Mouse (Mus musculus) adipocyte (in vitro differentiated cells): ENCODE results near the gene Gpr61.
A peak's percentile ranks its signal among the peaks of the same experiment; 100 is the strongest.

Source experiments
- DNase-seq: peaks from one replicate; pipeline ENCODE4 v3.0.0-alpha.2; 2016; ENCODE audit warnings: low spot score

Gene Gpr61

GRCm38 (mm10) chr3:108129804-108130203, 24.9 kb downstream of the Gpr61 start:
- DNase-seq = no peak

- DNase-seq = no peak
These were observed 25.3 kb downstream of the Gpr61 start for GRCm38 (mm10) chr3:108129367-108129766.

DNA sequence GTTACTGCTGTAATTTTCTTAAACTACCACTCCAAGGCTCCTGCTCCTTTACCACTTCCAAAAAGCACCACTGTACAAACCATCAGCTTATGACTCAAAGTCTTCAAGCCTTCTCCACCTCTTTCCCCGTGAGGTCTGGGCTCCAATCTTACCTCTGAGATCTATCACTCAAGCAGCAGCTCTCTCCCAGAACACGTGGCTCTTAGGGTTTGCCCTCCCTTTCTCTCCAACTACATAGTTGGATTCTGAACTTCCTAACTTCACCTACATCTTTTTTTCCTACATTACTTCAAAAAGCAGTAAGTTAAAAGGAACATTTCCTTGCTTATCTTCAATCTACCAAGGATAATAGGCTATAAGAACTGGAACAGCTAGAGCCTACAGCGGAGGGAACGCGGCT, 26.2 kb downstream of the Gpr61 start:
- DNase-seq = no peak

DNA sequence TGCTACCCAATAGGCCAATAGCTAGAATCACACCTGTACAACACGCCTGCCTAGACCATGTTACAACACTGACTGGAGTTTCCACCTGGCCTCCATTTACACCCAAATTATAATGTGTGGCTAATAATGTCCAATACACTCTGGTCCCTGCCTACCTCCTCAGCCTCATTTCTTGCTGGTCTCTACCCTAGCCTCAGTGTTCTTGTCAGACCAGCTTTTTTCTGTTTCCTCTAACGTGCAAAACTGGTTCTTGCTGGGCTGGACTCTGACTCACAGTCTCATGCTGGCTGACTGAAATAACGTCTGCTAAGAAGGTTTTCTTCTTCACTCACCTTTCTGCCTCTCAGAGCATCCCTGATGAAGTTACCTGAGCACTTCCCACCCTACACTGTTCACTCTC, 28.4 kb downstream of the Gpr61 start:
- no peak for DNase-seq

DNA sequence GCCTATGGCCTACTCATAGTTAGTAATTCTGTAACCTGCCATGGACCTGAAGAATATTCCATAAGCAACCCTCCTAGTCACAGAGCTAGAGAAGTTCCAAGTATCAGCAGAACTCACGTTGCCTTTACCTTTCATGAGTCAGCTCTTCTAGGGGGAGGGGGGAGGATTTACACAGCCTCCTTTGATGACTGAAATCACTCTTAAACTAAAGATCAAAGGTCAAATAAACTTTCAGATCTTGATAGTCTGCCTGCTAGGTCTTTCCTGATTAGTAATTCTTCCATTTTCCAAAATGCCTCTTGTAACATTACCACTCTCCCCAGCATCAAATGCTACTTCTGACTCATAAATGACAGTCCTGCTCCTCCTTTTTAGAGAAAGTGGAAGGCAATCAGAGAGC, 30.6 kb downstream of the Gpr61 start:
- no peak for DNase-seq

- no peak for DNase-seq
These were observed 31.4 kb downstream of the Gpr61 start for GRCm38 (mm10) chr3:108123242-108123641.

DNA sequence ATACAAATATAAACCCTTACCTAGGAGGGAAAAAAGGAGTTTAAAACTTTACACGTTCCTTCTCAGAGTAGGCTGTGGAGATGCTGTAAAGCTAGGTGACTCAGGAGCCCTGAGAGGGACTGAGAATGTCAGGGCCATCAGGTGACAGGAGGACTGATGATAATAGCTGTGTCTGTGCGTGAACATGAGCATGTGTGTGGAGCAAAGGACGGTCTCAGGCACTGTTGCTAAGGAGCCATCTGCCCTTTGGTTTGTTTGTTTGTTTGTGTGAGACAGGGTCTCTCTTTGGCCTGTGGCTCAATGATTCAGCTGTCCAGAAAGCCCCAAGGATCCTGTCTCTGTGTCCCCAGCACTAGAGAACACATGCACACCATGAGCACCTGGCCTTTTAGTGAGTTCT, 33.6 kb downstream of the Gpr61 start:
- no peak for DNase-seq

DNA sequence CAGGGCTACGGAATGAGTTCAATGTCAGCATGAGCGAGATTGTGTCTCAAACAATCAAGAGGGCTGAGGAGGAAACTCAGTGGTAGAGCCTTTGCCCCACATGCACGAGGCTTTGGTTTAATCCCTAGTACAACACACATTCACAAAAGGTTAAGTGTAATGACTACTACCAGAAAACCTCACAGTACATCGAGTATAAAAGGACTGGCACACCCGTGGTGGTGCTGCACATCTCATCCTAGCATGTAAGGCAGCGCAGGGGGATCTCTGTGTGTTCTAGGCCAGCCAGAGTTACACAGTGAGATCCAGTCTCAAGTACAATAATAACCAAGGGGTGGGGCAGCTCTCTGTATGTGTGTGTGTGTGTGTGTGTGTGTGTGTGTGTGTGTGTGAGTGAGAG, 37.2 kb downstream of the Gpr61 start:
- DNase-seq = no peak

GRCm38 (mm10) chr3:108113591-108114289, 40.9 kb downstream of the Gpr61 start:
- DNase-seq = peak; percentile 32

- no peak for DNase-seq
These were observed 42.0 kb downstream of the Gpr61 start for GRCm38 (mm10) chr3:108112666-108113065.

GRCm38 (mm10) chr3:108112246-108112645, 42.4 kb downstream of the Gpr61 start:
- no peak for DNase-seq

DNA sequence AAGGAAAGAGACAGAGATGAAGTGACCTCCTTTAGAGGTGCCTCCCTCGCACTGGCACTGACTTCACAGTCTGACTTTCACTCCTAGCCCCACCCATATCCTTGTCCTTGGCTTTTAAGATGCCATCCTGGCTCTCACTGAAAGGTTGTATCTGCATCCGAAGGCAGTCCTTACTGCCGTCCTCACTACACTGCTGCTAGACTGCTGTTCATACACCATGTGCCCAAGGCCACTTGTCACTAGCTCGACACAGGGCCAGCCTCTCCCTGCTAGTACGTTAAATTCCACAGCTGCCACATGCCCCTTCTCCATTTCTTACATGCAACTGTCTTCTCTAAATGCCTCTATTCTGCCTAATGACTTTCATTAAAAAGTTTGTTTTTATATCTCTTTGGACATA, 43.4 kb downstream of the Gpr61 start:
- DNase-seq = no peak

- DNase-seq = no peak
These were observed 49.4 kb downstream of the Gpr61 start for GRCm38 (mm10) chr3:108105281-108105680.

- DNase-seq = no peak
These were observed 52.6 kb downstream of the Gpr61 start for GRCm38 (mm10) chr3:108102075-108102474.

DNA sequence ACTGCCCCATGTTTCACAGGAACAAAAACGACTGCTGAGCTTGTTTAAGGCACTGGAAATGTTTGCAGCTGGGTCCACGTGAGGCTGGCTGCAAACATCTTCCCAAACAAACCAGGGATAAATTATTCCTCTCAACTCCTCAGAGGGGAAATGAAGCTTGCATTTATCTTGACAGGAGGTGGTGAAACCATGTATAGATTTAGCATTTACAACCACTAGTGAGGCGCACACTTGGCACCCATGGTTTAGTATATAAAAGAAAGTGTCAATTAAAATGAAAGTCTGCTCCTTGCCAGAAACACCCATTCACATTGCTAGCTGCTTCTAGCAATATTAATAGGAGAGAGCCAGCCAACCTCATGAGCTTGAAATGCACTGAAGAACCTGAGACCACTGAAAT, 53.1 kb downstream of the Gpr61 start:
- DNase-seq = no peak
